Mouse (Mus musculus) stomach, postnatal 0 days (tissue): ENCODE results near the gene Foxj1. TPM values are rescaled to one million over a fixed set of nuclear protein-coding genes. Genes with fewer than 3 reads are reported as not detected.

Experiments
- ATAC-seq: fragments of 200-750 bp; cut with Nextera tagmentation; 2 replicates; pipeline ENCODE4 v1.8.0; 2017; ENCODE audit not compliant: low FRiP score, low TSS enrichment
- DNase-seq: peaks from one replicate; pipeline ENCODE4 v3.0.0-alpha.2; 2016; ENCODE audit warnings: low spot score
- H3K27ac ChIP-seq: fragments of 300-500 bp; sonication (generic); replicated peaks from 2 replicates; pipeline ENCODE4 v1.5.1; 2014; ENCODE audit warnings: mild to moderate bottlenecking, control low read depth
- H3K27me3 ChIP-seq: fragments of 300-500 bp; sonication (generic); 2 replicates; pipeline ENCODE4 v1.6.1; 2014; ENCODE audit warnings: low read length; ENCODE audit not compliant: control insufficient read depth, insufficient read depth
- H3K36me3 ChIP-seq: fragments of 300-500 bp; sonication (generic); 2 replicates; pipeline ENCODE4 v1.6.1; 2014; ENCODE audit warnings: low read length, mixed read lengths; ENCODE audit not compliant: control insufficient read depth, insufficient read depth
- H3K4me1 ChIP-seq: fragments of 300-500 bp; sonication (generic); replicated peaks from 2 replicates; pipeline ENCODE4 v1.6.1; 2014; ENCODE audit warnings: antibody characterized with exemption; ENCODE audit not compliant: control insufficient read depth, insufficient read depth
- H3K4me2 ChIP-seq: fragments of 300-500 bp; sonication (generic); replicated peaks from 2 replicates; pipeline ENCODE4 v1.6.1; 2014; ENCODE audit warnings: low read depth, mild to moderate bottlenecking, control low read depth, moderate library complexity
- H3K4me3 ChIP-seq: fragments of 300-500 bp; sonication (generic); 2 replicates; pipeline ENCODE4 v1.5.1; 2014; ENCODE audit warnings: low read depth, low read length, control low read depth
- H3K9ac ChIP-seq: fragments of 300-500 bp; sonication (generic); 2 replicates; pipeline ENCODE4 v1.6.1; 2014; ENCODE audit warnings: mild to moderate bottlenecking, low read length, control low read depth, mixed read lengths
- H3K9me3 ChIP-seq: fragments of 300-500 bp; sonication (generic); 2 replicates; pipeline ENCODE4 v1.6.1; 2016; ENCODE audit warnings: low read length; ENCODE audit not compliant: control insufficient read depth
- CTCF ChIP-seq: IDR thresholded peaks from 2 replicates; pipeline ENCODE4 v1.5.1; 2016; ENCODE audit warnings: antibody characterized with exemption, low read depth, mild to moderate bottlenecking, moderate library complexity
- EP300 ChIP-seq: optimal IDR thresholded peaks from 2 replicates; pipeline ENCODE3; 2016; ENCODE audit warnings: antibody characterized with exemption
- WGBS: fragments of 180-500 bp; shearing (Covaris S2); extraction: QIAGEN DNeasy Blood & Tissue Kit; methylation state at CpG from one replicate; pipeline ENCODE4 v1.1.7; 2014; 5-methylcytosine and 5-hydroxymethylcytosine counted together
- polyA plus RNA-seq: library from polyadenylated mRNA; unstranded; fragments of >200 nt; fragmentation: Nextera tagmentation; extraction: Ambion mirVana; gene quantifications from 2 replicates; pipeline ENCODE4 v1.2.1, GENCODE M21; 2015

Gene Foxj1
- polyA plus RNA-seq, 1 experiment from 2014 or later: 0.19 TPM

DNA sequence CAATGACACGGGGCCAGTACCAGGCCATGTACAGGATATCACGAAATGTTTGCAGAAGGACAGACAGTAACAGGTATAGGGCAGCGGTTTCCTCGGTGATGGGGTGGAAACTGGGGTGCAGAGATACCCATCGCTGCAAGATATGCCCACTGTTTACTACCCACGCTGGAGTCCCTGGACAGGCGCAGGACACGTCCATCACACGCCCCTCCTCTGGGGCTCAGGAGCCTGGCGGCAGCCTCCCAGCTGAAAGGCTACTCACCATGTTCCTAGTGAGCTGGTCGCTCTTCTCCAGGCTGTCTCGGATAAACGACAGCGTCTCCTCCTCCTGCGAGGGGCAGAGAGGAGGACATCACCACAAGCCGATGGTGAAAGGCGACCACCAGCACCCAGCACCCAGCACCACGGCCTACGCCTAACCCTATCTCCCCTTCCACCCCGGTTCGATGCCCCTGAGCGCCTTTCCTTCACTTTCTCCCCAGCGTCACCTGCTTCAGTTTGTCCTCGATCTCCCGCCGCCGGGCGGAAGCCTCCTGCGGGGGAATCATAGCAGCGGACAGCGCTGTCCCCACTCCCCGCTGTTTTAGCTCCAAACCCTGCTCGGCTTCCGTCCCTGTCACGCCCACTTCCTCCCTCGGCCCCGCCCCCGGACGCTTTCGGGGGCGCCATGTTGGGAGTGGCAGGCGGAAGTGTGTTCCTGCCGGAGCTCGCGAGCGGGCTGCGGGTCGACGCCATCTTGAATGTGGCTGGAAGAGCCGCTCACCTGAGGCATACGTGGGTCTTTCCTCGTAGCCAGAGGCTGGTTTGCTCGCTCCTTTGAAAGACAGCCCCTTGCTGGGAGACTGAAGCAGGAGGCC lies 28.8 kb downstream of the Foxj1 start:
- peak; percentile 97 for DNase-seq
- Histone ChIP-seq H3K4me3 (peak overlapping the region; percentile 70), H3K4me1 (0 out of 2 replicates have a peak, but pooled peaks cover 3% of the 10 kb centered on the region), H3K9ac (peak overlapping the region; percentile 77), H3K9me3 (no peaks in the 10 kb centered on the region), H3K4me2 (peak overlapping the region; percentile 79), H3K27me3 (no peaks in the 10 kb centered on the region), H3K27ac (no peak overlapping the region), H3K36me3 (peaks cover 14% of the 10 kb centered on the region)
- peak; percentile 8; the same call in 1 of the 2 replicates for TF ChIP-seq CTCF
- no peak for TF ChIP-seq EP300
- peak; percentile 88 for ATAC-seq
- 1% methylated on average over 52 of the region's 53 CpGs for WGBS

GRCm38 (mm10) chr11:116305423-116305822 lies 29.8 kb downstream of the Foxj1 start:
- H3K36me3 ChIP-seq: peaks cover 14% of the 10 kb centered on the region
- peak overlapping the region; percentile 79; the same call in 1 of the 2 replicates for H3K4me2 ChIP-seq
- no peaks in the 10 kb centered on the region for H3K27me3 ChIP-seq
- H3K4me1 ChIP-seq: 0 out of 2 replicates have a peak, but pooled peaks cover 3% of the 10 kb centered on the region
- peak; percentile 14; the same call in 1 of the 2 replicates for TF ChIP-seq CTCF
- no peak for TF ChIP-seq EP300
- DNase-seq: no peak
- H3K9me3 ChIP-seq: no peaks in the 10 kb centered on the region
- 100% methylated on average over 2 of the region's 2 CpGs for WGBS
- no peak overlapping the region for H3K4me3 ChIP-seq
- no peak overlapping the region for H3K9ac ChIP-seq
- no peak for ATAC-seq
- no peak overlapping the region for H3K27ac ChIP-seq

DNA sequence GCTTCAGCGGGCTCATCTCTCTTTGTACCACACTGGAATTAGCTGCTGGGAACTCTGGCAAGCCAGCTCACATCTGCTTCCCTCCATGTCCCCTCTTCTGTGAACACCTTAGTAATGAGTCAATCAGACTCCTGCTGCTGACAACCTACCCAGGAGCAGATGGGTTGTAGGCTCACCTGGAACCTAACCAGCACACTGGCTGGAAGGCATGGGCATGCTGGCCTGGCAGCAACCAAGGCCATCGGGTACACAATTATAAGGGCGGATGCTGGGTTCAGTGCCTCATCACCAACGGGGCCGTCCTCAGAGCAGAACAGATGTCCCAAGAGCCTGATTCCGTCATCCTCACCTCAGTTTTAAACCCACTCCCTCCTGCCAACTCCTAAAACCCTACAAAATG lies 36.6 kb downstream of the Foxj1 start:
- no peak overlapping the region for H3K4me3 ChIP-seq
- H3K9ac ChIP-seq: no peak overlapping the region
- 92% methylated on average over 6 of the region's 6 CpGs for WGBS
- H3K27me3 ChIP-seq: no peaks in the 10 kb centered on the region
- peaks cover 24% of the 10 kb centered on the region for H3K36me3 ChIP-seq
- no peaks in the 10 kb centered on the region for H3K4me1 ChIP-seq
- TF ChIP-seq CTCF (no peak), EP300 (no peak)
- H3K27ac ChIP-seq: no peak overlapping the region
- no peaks in the 10 kb centered on the region for H3K9me3 ChIP-seq
- ATAC-seq (no peak), DNase-seq (no peak)
- H3K4me2 ChIP-seq: no peak overlapping the region

DNA sequence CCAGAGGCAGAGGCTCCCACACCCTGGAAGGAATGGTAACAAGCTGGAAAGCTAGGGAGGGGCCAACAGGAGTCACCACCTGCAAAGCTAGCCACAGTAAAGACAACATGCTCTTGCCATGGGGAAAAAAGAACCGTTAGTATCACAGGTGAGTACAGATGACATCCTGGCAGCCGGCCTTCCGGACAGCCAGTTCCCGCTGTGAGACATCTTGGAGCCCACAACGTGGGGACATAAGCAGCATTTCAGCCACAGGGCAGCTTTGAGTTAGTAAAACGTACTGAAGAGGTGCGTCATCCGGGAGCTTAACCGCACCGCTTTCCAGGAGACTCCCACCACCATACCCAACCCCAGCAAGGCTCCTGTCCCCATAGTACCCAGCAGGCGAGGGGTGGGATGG lies 37.0 kb downstream of the Foxj1 start:
- H3K4me1 ChIP-seq: no peaks in the 10 kb centered on the region
- H3K9me3 ChIP-seq: no peaks in the 10 kb centered on the region
- H3K27me3 ChIP-seq: no peaks in the 10 kb centered on the region
- no peak overlapping the region for H3K4me3 ChIP-seq
- H3K9ac ChIP-seq: no peak overlapping the region
- ATAC-seq (no peak), DNase-seq (no peak)
- WGBS: 91% methylated on average over 11 of the region's 11 CpGs
- peaks cover 20% of the 10 kb centered on the region for H3K36me3 ChIP-seq
- TF ChIP-seq EP300: no peak
- no peak for TF ChIP-seq CTCF
- no peak overlapping the region for H3K27ac ChIP-seq
- no peak overlapping the region for H3K4me2 ChIP-seq

GRCm38 (mm10) chr11:116297017-116297416 lies 38.2 kb downstream of the Foxj1 start:
- Histone ChIP-seq H3K36me3 (peaks cover 18% of the 10 kb centered on the region), H3K9ac (no peak overlapping the region), H3K4me1 (no peaks in the 10 kb centered on the region), H3K27ac (no peak overlapping the region), H3K27me3 (no peaks in the 10 kb centered on the region), H3K4me2 (no peak overlapping the region), H3K9me3 (no peaks in the 10 kb centered on the region), H3K4me3 (no peak overlapping the region)
- no peak for DNase-seq
- WGBS: 64% methylated on average over 3 of the region's 3 CpGs
- no peak for TF ChIP-seq EP300
- TF ChIP-seq CTCF: no peak
- ATAC-seq: no peak

DNA sequence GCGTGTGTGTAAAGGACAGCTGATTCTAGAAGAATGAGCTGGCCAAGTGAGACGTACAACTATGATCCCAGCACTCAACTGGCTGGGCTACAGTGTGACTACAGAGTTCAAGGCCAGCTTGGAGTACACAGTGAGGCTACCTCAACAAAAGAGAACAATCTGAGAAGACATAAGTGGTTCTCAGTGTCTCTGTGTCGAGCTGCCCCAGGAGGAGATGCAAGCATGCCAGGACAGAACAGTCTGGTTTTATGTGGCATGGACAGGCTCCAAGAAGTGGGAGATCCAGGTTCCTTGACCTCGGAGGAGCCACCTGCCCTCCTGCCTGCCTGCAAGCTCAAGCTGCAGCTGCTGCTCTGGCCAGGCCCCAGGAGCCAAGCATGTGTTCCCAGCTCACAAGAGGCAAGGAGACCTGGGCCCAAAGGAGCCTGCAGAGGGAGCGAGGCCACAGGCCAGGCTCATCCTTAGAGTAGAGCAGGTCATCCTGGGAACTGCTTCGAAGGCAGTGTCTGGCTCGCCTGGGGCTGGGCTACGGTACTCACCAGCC lies 38.9 kb downstream of the Foxj1 start:
- ATAC-seq (no peak), DNase-seq (no peak)
- Histone ChIP-seq H3K27me3 (no peaks in the 10 kb centered on the region), H3K9ac (no peak overlapping the region), H3K27ac (no peak overlapping the region), H3K4me2 (no peak overlapping the region), H3K9me3 (no peaks in the 10 kb centered on the region), H3K36me3 (peaks cover 14% of the 10 kb centered on the region), H3K4me3 (no peak overlapping the region), H3K4me1 (no peaks in the 10 kb centered on the region)
- TF ChIP-seq EP300 (no peak), CTCF (no peak)
- WGBS: 84% methylated on average over 8 of the region's 8 CpGs
